Mouse (Mus musculus) kidney, adult 18-20 months (tissue): ENCODE results near the gene Tm4sf19.

Experiments
- DNase-seq: peaks from one replicate; pipeline ENCODE4 v3.0.0; 2021

Gene Tm4sf19

DNA sequence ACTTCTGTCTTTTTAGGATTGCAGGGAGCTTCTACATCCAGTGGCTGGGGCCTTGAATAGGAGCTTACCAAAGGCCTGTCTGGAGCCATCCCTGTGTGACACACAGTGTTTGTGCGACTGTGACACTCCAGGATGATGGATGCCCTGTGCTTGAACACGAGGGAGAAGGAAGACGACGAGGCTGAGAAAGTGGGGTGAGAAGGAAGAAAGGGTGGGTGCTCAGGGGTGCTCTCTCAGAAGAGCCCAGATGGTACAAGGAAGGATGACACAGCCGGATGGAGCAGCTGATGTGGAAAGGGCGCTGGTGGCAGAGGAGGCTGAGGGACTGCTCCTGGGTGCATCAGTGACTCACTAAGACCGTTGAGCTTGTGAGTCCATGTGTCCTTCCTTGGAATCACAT lies at the start of gene Tm4sf19:
Gene Tm4sf19 (plus strand): TSS at position 240 of the 400 bp plus-strand sequence.
- no peak for DNase-seq

DNA sequence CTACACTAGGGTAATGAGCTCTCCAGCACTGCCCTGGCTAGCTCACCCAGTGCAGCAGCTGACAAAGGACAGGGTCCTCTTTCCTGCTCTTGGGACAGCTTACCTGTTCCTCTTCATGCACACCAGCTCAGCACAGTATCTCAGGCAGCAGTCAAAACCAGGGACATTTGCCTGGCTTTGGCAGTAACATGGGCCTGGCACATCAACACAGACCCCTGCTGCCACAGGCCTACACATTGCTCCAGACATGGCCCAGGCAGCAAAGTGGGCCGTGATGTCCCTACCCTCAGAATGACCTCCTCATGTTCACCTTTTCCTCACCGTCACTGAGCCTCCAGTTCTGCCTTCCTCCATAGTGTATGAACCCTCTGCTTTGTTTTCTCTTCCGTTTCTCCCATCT lies 49.5 kb upstream of the Tm4sf19 start:
- DNase-seq = no peak

DNA sequence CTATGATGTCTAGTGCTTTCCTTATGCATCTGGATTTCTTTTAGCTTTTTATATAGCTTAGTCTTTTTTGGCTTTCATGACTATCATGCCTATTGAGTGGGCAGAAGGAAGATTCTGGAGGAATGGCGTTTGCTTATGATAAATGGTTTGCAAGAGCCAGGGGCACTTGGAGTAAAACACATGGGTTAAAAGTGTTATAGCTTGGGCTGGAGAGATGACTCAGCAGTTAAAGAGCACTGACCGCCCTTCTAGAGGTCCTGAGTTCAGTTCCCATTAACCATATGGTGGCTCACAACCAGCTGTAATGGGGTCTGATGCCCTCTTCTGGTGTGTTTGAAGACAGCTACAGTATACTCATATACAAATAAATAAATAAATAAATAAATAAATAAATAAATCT lies 36.8 kb upstream of the Tm4sf19 start:
- DNase-seq = no peak

DNA sequence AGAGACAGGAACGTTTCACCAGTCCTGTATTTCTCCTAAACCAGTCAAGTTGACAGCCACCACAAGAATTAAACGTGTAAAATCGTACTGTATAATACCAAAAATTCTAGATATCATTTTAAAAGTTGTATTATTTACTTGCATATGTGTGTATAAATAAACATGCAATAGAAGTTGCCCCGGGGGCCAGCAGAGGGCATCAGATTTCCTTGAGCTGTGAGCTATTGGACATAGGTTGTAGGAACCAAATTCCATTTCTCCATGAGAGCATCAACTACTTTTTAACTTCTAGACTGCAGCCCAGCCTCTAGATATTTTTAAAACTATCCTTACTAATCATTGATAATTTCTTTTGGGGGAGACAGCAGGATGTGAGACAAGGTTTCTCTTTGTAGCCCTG lies 29.0 kb upstream of the Tm4sf19 start:
- peak; percentile 57 for DNase-seq

DNA sequence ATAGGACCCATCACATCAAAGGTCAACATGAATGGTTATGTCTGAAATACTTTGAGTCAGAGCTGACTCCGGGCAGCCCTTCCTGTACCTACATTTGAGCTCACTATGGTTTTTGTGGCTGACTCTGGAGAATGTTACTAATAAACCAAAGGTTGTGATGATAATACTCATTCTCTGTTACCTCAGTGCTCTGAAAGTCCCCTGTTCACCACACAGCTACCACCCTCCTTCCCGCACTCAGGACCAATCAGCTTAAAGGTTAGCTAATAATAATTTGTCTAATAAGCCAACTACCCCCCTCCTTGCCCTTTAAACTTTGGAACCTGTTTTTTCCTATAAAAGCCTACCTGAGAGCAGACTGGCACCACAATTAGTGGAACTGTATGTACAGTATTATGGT lies 20.7 kb upstream of the Tm4sf19 start:
- no peak for DNase-seq

DNA sequence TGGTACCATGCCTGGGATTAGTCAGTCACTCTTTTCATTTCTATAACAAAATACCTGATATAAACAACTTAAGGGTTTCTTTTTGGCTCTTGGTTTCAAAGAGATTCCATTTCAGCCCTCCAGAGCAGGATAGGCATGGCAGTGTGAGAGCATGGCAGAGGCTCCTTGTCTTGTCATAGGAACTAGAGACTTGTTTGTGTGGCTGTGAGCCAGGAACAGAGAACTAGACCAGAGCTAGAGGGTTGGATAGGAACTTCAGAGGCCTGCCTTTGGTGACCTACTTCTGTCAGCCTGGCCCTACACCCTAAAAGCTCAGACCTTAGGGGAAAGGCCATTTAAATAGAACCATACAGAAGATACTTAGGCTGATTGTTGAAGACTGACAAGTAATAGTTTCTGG lies 17.4 kb upstream of the Tm4sf19 start:
- DNase-seq = no peak

DNA sequence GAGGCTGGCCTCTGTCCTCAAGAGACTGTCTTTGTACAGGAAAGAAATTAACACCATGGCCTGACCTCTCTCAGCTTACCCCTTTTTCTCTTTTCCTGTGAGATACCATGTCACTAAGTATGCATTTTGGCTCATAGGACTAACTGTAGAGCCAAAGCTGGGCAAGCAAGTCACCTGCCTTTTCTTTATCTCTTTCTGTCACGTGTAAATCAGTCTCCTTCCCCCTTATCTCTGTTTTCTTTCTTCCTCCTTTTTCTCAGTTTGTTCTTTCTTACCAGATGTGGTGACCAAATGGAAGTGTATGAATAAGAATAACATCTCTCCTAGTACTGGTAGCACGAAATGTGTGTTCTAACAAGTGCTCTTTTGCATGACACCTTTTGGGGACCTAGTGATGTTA lies 15.4 kb upstream of the Tm4sf19 start:
- no peak for DNase-seq

DNA sequence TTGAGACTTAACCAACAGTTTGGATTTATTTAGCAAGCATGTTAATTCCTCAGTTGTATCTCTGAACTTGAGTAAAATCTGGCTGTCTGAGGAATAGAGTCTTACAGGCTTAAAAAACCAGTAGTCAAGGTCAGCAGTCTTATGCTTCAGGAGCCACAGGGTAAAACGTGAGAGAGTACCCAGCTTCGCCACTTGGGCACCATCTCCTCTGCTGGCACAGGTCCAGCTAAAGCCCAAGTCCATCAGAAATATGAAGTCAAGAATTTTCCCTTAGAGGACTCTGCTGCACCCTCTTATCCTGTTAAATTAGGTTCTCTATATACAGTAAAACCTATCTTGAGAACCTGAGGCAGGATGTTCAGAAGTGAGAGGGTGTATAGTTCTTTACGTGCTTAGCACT lies 13.5 kb upstream of the Tm4sf19 start:
- DNase-seq = no peak

DNA sequence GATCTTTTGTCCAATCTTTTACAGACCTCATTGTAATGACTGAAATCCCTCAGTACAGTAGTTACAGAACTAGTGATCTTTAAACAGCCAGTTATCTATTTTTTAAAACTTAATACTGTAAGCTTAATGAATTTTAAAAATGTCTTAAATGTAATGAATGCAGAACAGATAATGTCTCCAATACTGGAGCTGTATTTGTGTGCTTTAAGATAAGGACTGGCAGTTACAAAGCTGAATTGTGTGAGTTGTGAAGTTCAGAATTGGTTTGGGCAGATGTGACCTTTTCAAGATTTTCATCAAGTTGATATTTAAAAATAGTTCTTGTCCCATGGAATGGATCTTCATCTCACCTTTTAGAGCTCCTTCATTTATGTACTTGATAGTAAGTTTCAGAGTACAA lies 11.3 kb upstream of the Tm4sf19 start:
- no peak for DNase-seq

DNA sequence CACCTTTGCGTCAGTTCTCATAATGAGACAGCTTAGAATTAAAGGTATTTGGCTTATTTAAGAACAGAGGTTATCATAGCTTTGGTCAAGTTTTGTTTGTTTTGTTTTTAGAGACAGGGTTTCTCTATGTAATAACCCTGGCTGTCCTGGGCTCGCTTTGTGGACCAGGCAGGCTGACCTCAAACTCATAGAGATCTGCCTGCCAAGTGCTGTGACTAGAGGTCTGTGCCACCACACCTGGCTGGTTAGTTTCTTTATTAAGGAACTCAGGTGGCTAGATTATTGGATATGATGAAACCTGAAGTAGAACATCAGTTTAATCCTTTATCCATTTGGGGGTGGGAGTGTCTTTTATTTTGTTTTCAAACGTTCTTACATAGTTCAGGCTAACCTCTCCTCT lies 10.5 kb upstream of the Tm4sf19 start:
- DNase-seq = no peak

DNA sequence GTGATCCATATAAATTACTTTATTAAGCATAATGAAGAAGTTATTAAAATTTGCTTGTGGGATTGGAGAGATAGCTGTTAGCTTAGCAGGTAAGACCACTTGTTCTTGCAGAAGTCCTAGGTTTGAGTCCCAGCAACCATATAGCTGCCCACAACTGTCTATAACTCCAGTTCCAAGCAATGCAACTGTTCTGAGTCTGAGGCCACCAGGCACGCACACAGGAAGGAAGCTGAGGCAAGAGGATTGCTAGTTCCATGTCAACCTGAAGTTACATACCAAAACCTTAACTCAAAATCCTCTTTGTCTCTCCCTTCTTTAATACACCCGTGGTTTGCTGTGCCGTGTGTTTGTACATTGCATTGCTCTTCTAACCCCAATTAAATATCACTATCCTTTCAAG lies 9.4 kb upstream of the Tm4sf19 start:
- no peak for DNase-seq

DNA sequence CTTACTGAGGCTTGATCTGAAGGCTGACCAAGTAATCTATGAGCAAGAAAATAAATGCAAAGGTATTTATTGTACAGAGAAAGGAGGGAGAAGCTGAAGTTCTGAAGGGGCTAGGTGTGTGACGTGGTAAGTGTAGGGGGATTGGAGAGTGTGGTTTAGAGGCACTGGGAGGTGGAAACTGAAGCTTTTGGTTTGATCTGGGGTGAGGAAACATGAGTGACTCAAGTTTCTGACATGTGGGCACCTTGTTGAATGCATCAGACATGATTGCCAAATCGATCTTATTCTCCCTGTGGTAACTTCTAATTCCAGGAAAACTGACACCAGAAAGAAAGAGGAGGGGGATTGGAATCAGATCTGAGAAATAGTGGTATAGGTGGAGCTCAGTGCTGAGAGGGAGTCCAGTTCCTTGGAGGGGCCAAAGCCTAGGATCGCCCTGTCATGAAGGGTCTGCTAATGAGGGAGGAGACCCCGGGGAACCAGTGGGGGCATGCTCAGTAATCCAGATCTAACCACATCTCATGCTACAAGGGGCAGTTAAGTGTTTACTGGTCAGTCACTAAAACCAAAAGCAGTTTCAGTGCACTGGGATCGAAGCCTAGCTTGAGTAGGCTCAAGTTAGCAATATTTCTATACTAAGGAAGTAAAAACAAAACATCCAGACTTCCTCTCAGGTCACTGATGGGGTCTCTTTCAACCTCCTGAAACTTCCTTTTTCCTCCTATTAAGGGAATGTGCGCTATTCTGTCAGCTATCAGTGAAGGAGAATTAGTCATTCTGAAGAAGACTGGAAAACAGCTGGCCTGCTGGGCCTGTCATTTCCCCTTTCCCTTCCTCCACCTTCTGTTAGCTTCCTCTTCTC lies 4.4 kb upstream of the Tm4sf19 start:
- no peak for DNase-seq

DNA sequence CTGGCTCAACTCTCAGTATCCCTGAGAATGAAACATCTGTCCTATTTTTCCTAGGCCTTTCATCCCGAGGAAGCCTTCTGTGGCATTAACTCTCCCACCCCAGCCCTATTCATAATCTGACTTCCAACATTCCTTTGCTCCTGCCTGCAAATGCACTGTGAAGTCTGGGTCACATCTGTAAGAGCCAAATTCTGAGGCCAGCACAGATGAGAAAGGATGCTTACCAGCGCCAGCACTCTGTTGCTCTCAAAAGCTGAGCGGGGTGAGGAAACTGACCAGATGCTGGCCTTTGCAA lies 3.8 kb upstream of the Tm4sf19 start:
- no peak for DNase-seq

DNA sequence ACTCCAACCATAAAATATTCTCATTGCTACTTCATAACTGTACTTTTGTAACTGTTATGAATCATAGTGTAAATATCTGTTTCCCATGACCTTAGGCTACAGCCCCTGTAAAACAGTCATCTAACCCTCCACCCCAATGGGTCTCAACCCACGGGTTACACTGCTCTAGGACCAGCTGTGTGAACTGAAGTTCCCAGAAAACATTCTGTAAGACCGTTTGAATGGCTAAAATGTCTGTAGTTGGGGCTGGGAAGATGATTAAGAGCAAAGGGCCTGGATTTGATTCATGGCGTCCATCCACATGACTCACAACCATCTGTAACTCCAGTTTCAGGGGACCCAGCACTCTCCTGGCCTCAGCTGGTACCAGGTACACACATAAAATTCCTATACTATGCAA lies 2.1 kb upstream of the Tm4sf19 start:
- no peak for DNase-seq

DNA sequence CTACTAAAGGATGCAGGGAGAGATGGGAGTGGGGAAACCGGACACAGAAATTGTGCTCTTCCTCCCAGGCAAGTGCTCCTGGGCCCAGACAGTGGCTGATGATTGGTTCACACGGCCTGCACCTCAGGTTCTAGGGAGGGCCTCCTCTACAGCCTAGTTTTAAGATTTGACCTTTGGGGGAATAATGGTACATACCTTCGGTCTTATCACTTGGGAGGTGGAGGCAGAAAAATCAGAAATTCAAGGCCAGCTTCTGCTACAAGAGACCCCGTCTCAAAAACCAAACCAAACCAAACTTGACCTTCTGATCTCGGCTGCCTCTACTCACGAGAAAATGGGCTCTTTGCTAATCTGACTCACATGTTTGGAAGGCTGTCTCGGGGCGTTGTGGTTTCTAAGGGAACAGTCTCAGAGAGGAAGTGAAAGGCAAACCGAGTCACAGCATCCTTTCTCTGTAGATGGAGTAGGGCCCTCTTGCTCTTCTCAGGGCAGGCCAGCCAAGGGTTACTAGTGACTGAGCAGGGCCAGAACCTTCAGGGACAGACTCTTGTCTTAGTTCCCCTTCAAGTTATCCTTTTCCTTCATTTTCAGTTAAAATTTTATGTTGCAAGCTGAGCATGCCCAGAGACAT lies 1.1 kb downstream of the Tm4sf19 start:
- no peak for DNase-seq

DNA sequence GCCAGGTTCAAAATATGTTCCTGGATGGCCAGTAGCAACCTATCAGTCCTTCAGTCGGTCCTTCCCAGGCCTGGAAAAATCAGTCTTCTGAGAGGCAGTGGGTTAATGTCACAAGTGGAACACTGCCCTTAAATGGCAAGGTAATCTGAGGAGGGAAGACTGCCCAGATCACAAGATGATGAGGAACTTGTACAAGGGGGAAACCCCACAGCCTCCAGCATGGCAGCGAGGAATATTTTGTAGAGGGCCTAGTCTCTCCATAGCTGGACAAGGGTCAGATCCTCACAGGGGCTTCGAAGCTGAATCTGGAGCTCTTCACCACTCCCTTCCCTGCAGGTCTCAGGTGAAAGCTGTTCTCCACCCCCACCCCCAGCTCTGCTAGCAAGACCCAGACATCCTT lies 2.5 kb downstream of the Tm4sf19 start:
- no peak for DNase-seq

DNA sequence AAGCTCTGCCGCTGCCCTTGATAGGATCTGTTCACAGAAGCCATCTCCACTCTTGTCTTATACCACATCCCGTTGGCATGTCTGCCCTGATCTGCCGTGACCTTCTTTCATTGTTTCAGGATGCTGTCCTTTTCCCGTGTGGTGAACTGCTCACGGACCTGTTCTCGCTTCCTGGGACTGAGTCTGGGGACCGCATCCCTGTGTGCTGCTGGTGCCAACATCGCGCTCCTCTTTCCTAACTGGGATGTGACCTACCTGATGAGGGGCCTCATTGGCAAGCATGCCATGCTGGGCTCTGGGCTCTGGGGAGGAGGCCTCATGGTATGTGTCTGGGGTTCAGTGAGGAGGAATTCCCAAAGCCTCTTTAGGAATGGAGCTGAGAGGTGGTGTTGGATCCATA lies 5.4 kb downstream of the Tm4sf19 start:
- no peak for DNase-seq

DNA sequence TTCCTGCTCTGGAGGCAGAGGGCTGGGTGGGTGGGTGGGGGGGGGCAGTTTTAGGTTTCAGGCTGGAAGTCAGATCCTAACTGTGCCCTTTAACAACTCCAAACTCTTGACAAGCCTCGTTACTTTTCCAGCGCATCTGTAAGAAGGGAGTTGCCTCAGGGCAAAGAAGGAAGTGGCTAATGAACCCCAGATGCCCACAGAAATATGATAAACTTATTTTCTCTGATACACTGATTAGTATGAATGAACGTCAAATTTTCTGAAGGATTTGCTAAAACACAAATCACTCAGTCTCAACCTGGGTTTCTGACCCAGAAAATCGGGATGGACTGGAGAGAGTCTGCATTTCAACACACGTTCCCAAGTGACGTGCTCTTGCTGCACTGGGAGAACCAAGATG lies 6.4 kb downstream of the Tm4sf19 start:
- DNase-seq = no peak

DNA sequence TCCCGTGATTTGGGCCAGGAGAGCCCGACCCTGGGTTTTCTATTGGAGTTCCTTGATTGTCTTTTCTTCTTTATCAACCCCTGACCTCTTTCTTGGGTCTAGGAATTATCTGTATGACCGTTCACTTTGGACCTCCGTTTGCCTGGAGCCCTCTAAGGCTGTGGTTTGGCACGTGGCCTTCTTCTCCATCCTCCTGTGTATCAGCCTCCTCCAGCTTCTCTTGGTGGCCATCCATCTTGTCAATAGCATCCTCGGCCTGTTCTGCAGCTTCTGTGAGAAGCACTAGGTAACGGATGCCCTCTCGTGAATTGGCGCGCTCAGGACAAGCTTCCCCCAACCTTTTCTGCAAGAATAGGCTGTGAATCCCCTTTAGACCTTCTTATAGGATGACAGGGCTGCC lies 7.4 kb downstream of the Tm4sf19 start:
- no peak for DNase-seq

DNA sequence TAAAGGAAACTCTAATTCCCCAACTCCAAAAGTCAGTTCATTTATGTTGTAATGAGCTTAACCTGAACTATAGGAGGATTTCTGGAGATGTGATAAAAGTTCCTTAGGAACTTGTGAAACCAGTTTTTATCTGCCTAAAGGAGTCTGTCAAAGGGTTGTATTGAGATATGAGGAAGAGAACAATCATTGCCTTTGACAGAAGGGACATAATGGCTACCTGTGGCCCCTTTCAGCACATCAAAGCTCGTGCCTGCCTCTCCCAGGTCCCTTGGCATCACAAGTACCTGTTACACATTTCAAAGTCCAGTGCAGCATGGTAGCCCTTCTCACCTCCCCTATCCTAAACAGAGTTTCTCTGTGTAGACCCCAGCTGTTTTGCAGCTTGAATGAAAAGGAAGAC lies 17.2 kb downstream of the Tm4sf19 start:
- DNase-seq = no peak

DNA sequence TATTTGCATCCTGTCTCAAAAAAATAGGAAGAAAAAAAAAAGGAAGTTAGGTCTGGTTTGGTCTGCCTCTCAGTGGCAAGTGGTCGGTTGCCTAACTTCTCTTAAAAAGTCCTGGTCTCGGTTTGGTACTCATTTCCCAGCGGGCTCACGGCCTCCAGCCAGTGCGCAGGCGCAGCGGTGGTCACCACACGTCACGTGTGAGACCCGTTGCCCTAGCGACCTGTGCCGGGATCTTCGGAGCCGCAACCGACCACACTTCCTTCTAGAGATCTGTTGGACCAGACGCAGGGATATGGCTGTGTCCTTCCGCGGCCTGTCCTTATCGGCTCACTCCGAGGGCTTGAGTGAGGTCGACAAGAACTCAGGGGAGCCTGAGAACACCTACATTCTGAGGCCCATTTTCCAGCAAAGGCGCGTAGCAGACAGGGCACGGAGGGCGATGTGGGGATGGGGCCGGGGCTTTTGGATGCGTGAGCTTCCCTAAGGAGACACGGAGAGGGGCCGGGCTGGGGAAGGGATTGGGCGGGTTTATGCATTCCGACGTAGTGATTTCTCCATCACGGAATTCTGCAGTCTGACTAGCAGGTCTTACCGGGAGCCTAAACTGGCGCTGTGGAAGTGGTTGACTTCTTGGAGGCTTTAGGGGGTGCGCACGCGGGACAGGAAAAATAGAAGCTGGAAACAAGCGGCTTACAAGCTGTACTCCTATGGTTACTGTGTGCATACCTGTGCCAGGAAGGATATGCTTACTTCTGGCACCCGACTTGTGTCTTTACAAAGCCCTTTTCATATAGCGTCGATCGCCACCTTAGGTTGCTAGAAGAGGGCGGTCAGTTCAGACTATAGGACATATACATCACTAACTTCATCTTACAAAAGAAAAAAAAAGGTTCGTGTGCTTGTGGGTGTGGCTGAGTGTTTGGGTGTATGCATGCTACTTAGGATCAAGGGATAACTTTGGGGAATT lies 19.5 kb downstream of the Tm4sf19 start, which contains the start of gene Tctex1d2:
Gene Tctex1d2 (plus strand): TSS at position 186 of the 967 bp plus-strand sequence.
- DNase-seq = peak; percentile 93

DNA sequence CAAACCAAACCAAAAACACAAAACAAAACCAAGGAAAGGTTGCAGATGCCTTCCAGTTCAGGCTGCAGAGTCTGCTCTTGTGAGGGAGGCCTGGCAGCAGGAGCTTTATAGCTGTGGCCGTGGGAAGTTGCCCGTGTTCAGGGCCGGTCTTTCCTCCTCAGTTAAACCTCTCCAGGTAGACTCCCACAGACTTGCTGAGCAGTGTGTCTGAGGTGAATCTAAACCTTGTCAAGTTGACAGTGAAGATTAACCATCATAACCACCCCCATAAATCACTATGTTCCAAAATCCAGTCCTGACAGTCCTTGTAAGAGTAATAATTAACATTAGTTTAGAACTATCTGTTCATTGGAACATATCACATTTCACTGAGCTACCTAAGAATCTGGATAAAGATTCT lies 27.2 kb downstream of the Tm4sf19 start:
- no peak for DNase-seq

DNA sequence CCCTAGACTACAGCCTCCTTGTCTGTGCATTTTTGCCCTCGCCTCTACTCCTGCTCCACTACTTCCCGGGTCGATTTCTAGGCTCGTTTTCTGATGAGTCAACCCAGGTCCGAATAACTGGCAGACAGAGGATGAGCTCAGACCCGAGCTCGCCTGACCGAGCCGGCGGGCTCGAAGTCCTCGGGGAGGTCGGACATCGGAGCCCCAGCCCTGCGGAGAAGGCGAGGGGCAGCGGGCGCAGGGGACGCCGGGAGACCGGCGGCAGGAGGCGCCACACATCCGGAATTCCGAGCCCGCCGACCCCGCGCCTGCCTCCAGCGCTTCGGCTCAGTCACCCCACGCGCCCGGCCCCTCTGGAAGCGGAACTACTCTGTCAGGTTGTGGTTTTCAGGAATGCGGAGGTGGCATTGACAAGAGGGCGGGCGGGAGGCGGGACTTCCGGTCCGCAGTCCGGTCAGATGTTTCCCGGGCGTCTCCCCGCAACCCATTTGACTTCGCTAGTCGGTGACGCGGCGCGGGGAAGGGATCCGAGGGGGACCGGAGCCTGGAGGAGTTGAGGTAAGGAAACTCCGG lies 30.3 kb downstream of the Tm4sf19 start, which contains the start of gene Pcyt1a:
Gene Pcyt1a (plus strand): TSS at position 448 of the 573 bp plus-strand sequence.
- DNase-seq = peak; percentile 92
